Mouse (Mus musculus): Measurements from ENCODE around the gene Prep.

GRCm38 (mm10) chr10:45100473-45100872 is 33.5 kb downstream of the Prep start:
- TF ChIP-seq POLR2A (IDR thresholded peaks at IDR 0.05; ENCODE audit: insufficient read length, low read depth) (no peak), CEBPB (IDR thresholded peaks at IDR 0.05; ENCODE audit: insufficient read depth, poor library complexity, severe bottlenecking) (no peak), POLR2AphosphoS2 (IDR thresholded peaks at IDR 0.05; ENCODE audit: insufficient read length, low read depth) (no peak), USF1 (IDR thresholded peaks at IDR 0.05; ENCODE audit: low read depth) (no peak), MAX (IDR thresholded peaks at IDR 0.05; ENCODE audit: low read depth) (no peak)
